Mouse (Mus musculus) liver, postnatal 0 days (tissue): ENCODE results near the gene Tomm7. TPM values are rescaled to one million over a fixed set of nuclear protein-coding genes. Genes with fewer than 3 reads are reported as not detected.
A peak's percentile ranks its signal among the peaks of the same experiment; 100 is the strongest.

ENCODE experiments used
- ATAC-seq: fragments of 200-750 bp; cut with Nextera tagmentation; 2 replicates; pipeline ENCODE4 v1.8.0; 2017; ENCODE audit warnings: mild to moderate bottlenecking, moderate library complexity
- DNase-seq: peaks from one replicate; pipeline ENCODE4 v3.0.0-alpha.2; 2016
- H3K27ac ChIP-seq: fragments of 300-500 bp; sonication (generic); 2 replicates; pipeline ENCODE4 v1.5.1; 2014; ENCODE audit warnings: antibody characterized with exemption, moderate library complexity, mild to moderate bottlenecking, low read depth
- H3K27me3 ChIP-seq: fragments of 300-500 bp; sonication (generic); 2 replicates; pipeline ENCODE4 v1.6.1; 2014; ENCODE audit warnings: low read length, control low read depth, mixed read lengths; ENCODE audit not compliant: insufficient read depth
- H3K36me3 ChIP-seq: fragments of 300-500 bp; sonication (generic); replicated peaks from 2 replicates; pipeline ENCODE4 v1.6.1; 2014; ENCODE audit warnings: mild to moderate bottlenecking, control low read depth, low read length, moderate library complexity, mixed read lengths; ENCODE audit not compliant: insufficient read depth
- H3K4me1 ChIP-seq: fragments of 300-500 bp; sonication (generic); 2 replicates; pipeline ENCODE4 v1.6.1; 2014; ENCODE audit warnings: antibody characterized with exemption, mild to moderate bottlenecking, control low read depth; ENCODE audit not compliant: insufficient read depth
- H3K4me2 ChIP-seq: fragments of 300-500 bp; sonication (generic); 2 replicates; pipeline ENCODE4 v1.6.1; 2014; ENCODE audit warnings: low read depth, mild to moderate bottlenecking, low read length, moderate library complexity, mixed read lengths
- H3K4me3 ChIP-seq: fragments of 300-500 bp; sonication (generic); 2 replicates; pipeline ENCODE4 v1.5.1; 2014; ENCODE audit warnings: low read depth, low read length
- H3K9ac ChIP-seq: fragments of 300-500 bp; sonication (generic); replicated peaks from 2 replicates; pipeline ENCODE4 v1.6.1; 2014; ENCODE audit warnings: mild to moderate bottlenecking, moderate library complexity
- H3K9me3 ChIP-seq: fragments of 300-500 bp; sonication (generic); 2 replicates; pipeline ENCODE4 v1.6.1; 2016; ENCODE audit warnings: mild to moderate bottlenecking, control low read depth, low read length, mixed read lengths
- CTCF ChIP-seq: sonication (generic); IDR thresholded peaks from 2 replicates; pipeline ENCODE4 v1.5.1; 2016; ENCODE audit warnings: antibody characterized with exemption, low read depth
- EP300 ChIP-seq: IDR thresholded peaks from 2 replicates; pipeline ENCODE4 v1.6.1; 2016; ENCODE audit warnings: antibody characterized with exemption, low read depth, mild to moderate bottlenecking
- WGBS: fragments of 180-500 bp; shearing (Covaris S2); extraction: QIAGEN DNeasy Blood & Tissue Kit; methylation state at CpG from one replicate; pipeline ENCODE4 v1.1.7; 2014; ENCODE audit not compliant: insufficient replicate concordance; 5-methylcytosine and 5-hydroxymethylcytosine counted together
- polyA plus RNA-seq: library from polyadenylated mRNA; unstranded; fragments of >200 nt; fragmentation: Nextera tagmentation; extraction: Ambion mirVana; gene quantifications from 2 replicates; pipeline ENCODE4 v1.2.1, GENCODE M21; 2015

The Tomm7 gene
- 63.2 and 64.7 TPM in 2 replicates for polyA plus RNA-seq

GRCm38 (mm10) chr5:23843674-23844530 is at the start of gene Tomm7:
TSS of gene Tomm7 (minus strand) at chr5:23844161.
- DNase-seq, result peak; percentile 97
- peak within 1 kb of the TSS; percentile 75 for H3K9ac ChIP-seq
- no peaks in the 10 kb centered on the region for H3K9me3 ChIP-seq
- peak within 1 kb of the TSS; percentile 79 for H3K27ac ChIP-seq
- peaks cover 15% of the 10 kb centered on the region for H3K4me1 ChIP-seq
- peak within 1 kb of the TSS; percentile 74 for H3K4me2 ChIP-seq
- TF ChIP-seq EP300 (no peak), CTCF (peak; percentile 36)
- H3K36me3 ChIP-seq, result peaks cover 6% of the 10 kb centered on the region; the same call in 1 of the 2 replicates
- H3K4me3 ChIP-seq, result peak within 1 kb of the TSS; percentile 74
- WGBS, result under 1% methylated on average over 44 of the region's 44 CpGs
- H3K27me3 ChIP-seq, result no peaks in the 10 kb centered on the region
- ATAC-seq, result peak; percentile 98

- Histone ChIP-seq H3K9ac (no peak overlapping the region), H3K9me3 (no peaks in the 10 kb centered on the region), H3K4me1 (peaks cover 7% of the 10 kb centered on the region; the same call in 1 of the 2 replicates), H3K36me3 (no peaks in the 10 kb centered on the region), H3K27ac (no peak overlapping the region), H3K27me3 (0 out of 2 replicates have a peak, but pooled peaks cover 3% of the 10 kb centered on the region), H3K4me3 (no peak overlapping the region), H3K4me2 (0 out of 2 replicates have a peak overlapping the region, but pooled peaks have one; percentile 53)
- no peak for ATAC-seq
- TF ChIP-seq CTCF (no peak), EP300 (no peak)
- no peak for DNase-seq
- WGBS, result 70% methylated on average over 5 of the region's 5 CpGs
Observed at GRCm38 (mm10) chr5:23893156-23893863, 49.3 kb upstream of the Tomm7 start.

- Histone ChIP-seq H3K4me3 (no peak overlapping the region), H3K36me3 (no peaks in the 10 kb centered on the region), H3K27ac (no peak overlapping the region), H3K27me3 (0 out of 2 replicates have a peak, but pooled peaks cover 3% of the 10 kb centered on the region), H3K4me1 (peaks cover 7% of the 10 kb centered on the region; the same call in 1 of the 2 replicates), H3K4me2 (no peak overlapping the region), H3K9ac (no peak overlapping the region), H3K9me3 (no peaks in the 10 kb centered on the region)
- peak; percentile 77 for TF ChIP-seq CTCF
- TF ChIP-seq EP300, result no peak
- 0 out of 2 replicates have a peak, but pooled peaks have one; percentile 23 for ATAC-seq
- 38% methylated on average over 10 of the region's 10 CpGs for WGBS
- DNase-seq, result peak; percentile 81
Observed at GRCm38 (mm10) chr5:23890734-23891133, 46.8 kb upstream of the Tomm7 start.

GRCm38 (mm10) chr5:23889461-23889860 is 45.5 kb upstream of the Tomm7 start:
- no peak overlapping the region for H3K9ac ChIP-seq
- H3K4me1 ChIP-seq, result peaks cover 3% of the 10 kb centered on the region; the same call in 1 of the 2 replicates
- H3K9me3 ChIP-seq, result no peaks in the 10 kb centered on the region
- H3K4me3 ChIP-seq, result no peak overlapping the region
- TF ChIP-seq CTCF (peak; percentile 60), EP300 (no peak)
- DNase-seq (peak; percentile 20), ATAC-seq (no peak)
- H3K4me2 ChIP-seq, result no peak overlapping the region
- WGBS, result 74% methylated on average over 4 of the region's 4 CpGs
- no peaks in the 10 kb centered on the region for H3K36me3 ChIP-seq
- H3K27me3 ChIP-seq, result 0 out of 2 replicates have a peak, but pooled peaks cover 3% of the 10 kb centered on the region
- H3K27ac ChIP-seq, result no peak overlapping the region

- ATAC-seq, result no peak
- Histone ChIP-seq H3K27me3 (0 out of 2 replicates have a peak, but pooled peaks cover 3% of the 10 kb centered on the region), H3K4me3 (no peak overlapping the region)
Observed at GRCm38 (mm10) chr5:23887111-23887510, 43.1 kb upstream of the Tomm7 start.

GRCm38 (mm10) chr5:23874457-23874856 is 30.5 kb upstream of the Tomm7 start:
- H3K27me3 ChIP-seq, result 0 out of 2 replicates have a peak, but pooled peaks cover 3% of the 10 kb centered on the region
- DNase-seq, result no peak
- ATAC-seq, result peak; percentile 53; the same call in 1 of the 2 replicates
- H3K36me3 ChIP-seq, result no peaks in the 10 kb centered on the region
- H3K27ac ChIP-seq, result no peak overlapping the region
- WGBS, result 44% methylated on average over 5 of the region's 5 CpGs
- H3K9me3 ChIP-seq, result no peaks in the 10 kb centered on the region
- TF ChIP-seq EP300, result no peak
- no peak for TF ChIP-seq CTCF
- no peak overlapping the region for H3K4me2 ChIP-seq
- H3K4me1 ChIP-seq, result no peaks in the 10 kb centered on the region
- H3K4me3 ChIP-seq, result no peak overlapping the region
- no peak overlapping the region for H3K9ac ChIP-seq

More at GRCm38 (mm10) chr5:23887111-23887510, 43.1 kb upstream of the Tomm7 start:
- Histone ChIP-seq H3K36me3 (no peaks in the 10 kb centered on the region), H3K27ac (no peak overlapping the region), H3K9ac (no peak overlapping the region), H3K9me3 (no peaks in the 10 kb centered on the region), H3K4me1 (no peaks in the 10 kb centered on the region), H3K4me2 (no peak overlapping the region)
- no peak for DNase-seq
- no peak for TF ChIP-seq EP300
- TF ChIP-seq CTCF, result no peak
- 43% methylated on average over 3 of the region's 3 CpGs for WGBS
